Mouse (Mus musculus) thymus, adult 2 months (tissue): Measurements from ENCODE around the gene Olfr459.

ENCODE experiments used
- CTCF ChIP-seq: fragments of 200-500 bp; IDR thresholded peaks from 2 replicates; pipeline ENCODE4 v1.5.1; 2012; ENCODE audit warnings: mild to moderate bottlenecking, control low read depth, low read length, moderate library complexity, borderline replicate concordance; ENCODE audit not compliant: control insufficient read depth, poor library complexity, insufficient read depth; ENCODE audit errors: extremely low read depth
- POLR2A ChIP-seq: fragments of 200-500 bp; IDR thresholded peaks from 2 replicates; pipeline ENCODE4 v1.6.1; 2012; ENCODE audit warnings: mild to moderate bottlenecking, low read length, control low read depth, moderate library complexity; ENCODE audit not compliant: control insufficient read depth, poor library complexity, insufficient read depth; ENCODE audit errors: extremely low read depth

GRCm38 (mm10) chr6:41764306-41764705, 10.7 kb downstream of the Olfr459 start:
- no peak for TF ChIP-seq CTCF
- TF ChIP-seq POLR2A: no peak
